Mouse (Mus musculus) lung, postnatal 0 days (tissue): Measurements from ENCODE around the gene Pcp4.

Experiments
- CTCF ChIP-seq: IDR thresholded peaks from 2 replicates; pipeline ENCODE4 v1.5.1; 2016; ENCODE audit warnings: antibody characterized with exemption, mild to moderate bottlenecking
- EP300 ChIP-seq: IDR thresholded peaks from 2 replicates; pipeline ENCODE4 v1.6.1; 2016; ENCODE audit warnings: antibody characterized with exemption, mild to moderate bottlenecking, control low read depth

- TF ChIP-seq CTCF (no peak), EP300 (no peak)
Measured at GRCm38 (mm10) chr16:96559796-96560195, 92.4 kb downstream of the Pcp4 start.
